Mouse (Mus musculus): ENCODE measurements around the gene Ppan. TPM values are rescaled to one million over a fixed set of nuclear protein-coding genes. Genes with fewer than 3 reads are reported as not detected.

Ppan gene
- total and polyA plus RNA-seq, 2 experiments from 2014 or later, result 16.9 to 17.4 TPM

- TF ChIP-seq CTCF (IDR thresholded peaks at IDR 0.05; ENCODE audit: low read depth) (no peak), EP300 (IDR thresholded peaks at IDR 0.05; ENCODE audit: low read depth) (no peak)
- Histone ChIP-seq H3K4me2 (ENCODE audit: low read depth, low read length) (no peak overlapping the region), H3K4me3 (ENCODE audit: low read depth, low read length) (no peak overlapping the region), H3K9ac (replicated peaks; ENCODE audit: low read depth, low read length) (no peak overlapping the region), H3K4me1 (ENCODE audit: control insufficient read depth, insufficient read depth) (peaks cover 3% of the 10 kb centered on the region; the same call in 1 of the 2 replicates), H3K27me3 (ENCODE audit: control insufficient read depth, insufficient read depth, low read length) (no peaks in the 10 kb centered on the region), H3K9me3 (replicated peaks; ENCODE audit: control insufficient read depth, low read length) (no peaks in the 10 kb centered on the region), H3K27ac (ENCODE audit: low read depth) (no peak overlapping the region), H3K36me3 (replicated peaks; ENCODE audit: control insufficient read depth, insufficient read depth, low read length) (peaks cover 69% of the 10 kb centered on the region)
- no peak for ATAC-seq (ENCODE audit: insufficient read depth, low read depth)
- WGBS, result 75% methylated on average over 26 of the region's 26 CpGs
- no peak for DNase-seq (ENCODE audit: low spot score)
These were observed 3.5 kb downstream of the Ppan start for GRCm38 (mm10) chr9:20891339-20892103.

GRCm38 (mm10) chr9:20892104-20892653 is 4.2 kb downstream of the Ppan start:
- H3K36me3 ChIP-seq (replicated peaks; ENCODE audit: control insufficient read depth, insufficient read depth, low read length), result peaks cover 76% of the 10 kb centered on the region
- 56% methylated on average over 5 of the region's 5 CpGs for WGBS
- no peaks in the 10 kb centered on the region for H3K9me3 ChIP-seq (replicated peaks; ENCODE audit: control insufficient read depth, low read length)
- H3K4me2 ChIP-seq (ENCODE audit: low read depth, low read length), result no peak overlapping the region
- no peak overlapping the region for H3K4me3 ChIP-seq (ENCODE audit: low read depth, low read length)
- DNase-seq (ENCODE audit: low spot score) (no peak), ATAC-seq (ENCODE audit: insufficient read depth, low read depth) (no peak)
- H3K9ac ChIP-seq (replicated peaks; ENCODE audit: low read depth, low read length), result no peak overlapping the region
- H3K4me1 ChIP-seq (ENCODE audit: control insufficient read depth, insufficient read depth), result peaks cover 4% of the 10 kb centered on the region
- no peaks in the 10 kb centered on the region for H3K27me3 ChIP-seq (ENCODE audit: control insufficient read depth, insufficient read depth, low read length)
- H3K27ac ChIP-seq (ENCODE audit: low read depth), result no peak overlapping the region
- TF ChIP-seq EP300 (IDR thresholded peaks at IDR 0.05; ENCODE audit: low read depth), result no peak
- TF ChIP-seq CTCF (IDR thresholded peaks at IDR 0.05; ENCODE audit: low read depth), result no peak

- ATAC-seq (ENCODE audit: insufficient read depth, low read depth) (no peak), DNase-seq (ENCODE audit: low spot score) (no peak)
- Histone ChIP-seq H3K27ac (ENCODE audit: low read depth) (no peak overlapping the region), H3K27me3 (ENCODE audit: control insufficient read depth, insufficient read depth, low read length) (no peaks in the 10 kb centered on the region), H3K4me3 (ENCODE audit: low read depth, low read length) (no peak overlapping the region), H3K4me2 (ENCODE audit: low read depth, low read length) (no peak overlapping the region), H3K4me1 (ENCODE audit: control insufficient read depth, insufficient read depth) (peaks cover 12% of the 10 kb centered on the region), H3K9ac (replicated peaks; ENCODE audit: low read depth, low read length) (no peak overlapping the region), H3K9me3 (replicated peaks; ENCODE audit: control insufficient read depth, low read length) (no peaks in the 10 kb centered on the region), H3K36me3 (replicated peaks; ENCODE audit: control insufficient read depth, insufficient read depth, low read length) (peaks cover 77% of the 10 kb centered on the region)
- no peak for TF ChIP-seq EP300 (IDR thresholded peaks at IDR 0.05; ENCODE audit: low read depth)
- TF ChIP-seq CTCF (IDR thresholded peaks at IDR 0.05; ENCODE audit: low read depth), result no peak
- WGBS, result 59% methylated on average over 5 of the region's 5 CpGs
These were observed 5.1 kb downstream of the Ppan start for GRCm38 (mm10) chr9:20893069-20893468.

- DNase-seq (ENCODE audit: low spot score) (no peak), ATAC-seq (ENCODE audit: insufficient read depth, low read depth) (no peak)
- H3K9me3 ChIP-seq (replicated peaks; ENCODE audit: control insufficient read depth, low read length), result no peaks in the 10 kb centered on the region
- no peak overlapping the region for H3K27ac ChIP-seq (ENCODE audit: low read depth)
- no peak overlapping the region for H3K9ac ChIP-seq (replicated peaks; ENCODE audit: low read depth, low read length)
- H3K27me3 ChIP-seq (ENCODE audit: control insufficient read depth, insufficient read depth, low read length), result no peaks in the 10 kb centered on the region
- 85% methylated on average over 13 of the region's 13 CpGs for WGBS
- H3K4me1 ChIP-seq (ENCODE audit: control insufficient read depth, insufficient read depth), result peaks cover 12% of the 10 kb centered on the region
- peaks cover 77% of the 10 kb centered on the region for H3K36me3 ChIP-seq (replicated peaks; ENCODE audit: control insufficient read depth, insufficient read depth, low read length)
- H3K4me2 ChIP-seq (ENCODE audit: low read depth, low read length), result no peak overlapping the region
- H3K4me3 ChIP-seq (ENCODE audit: low read depth, low read length), result no peak overlapping the region
- TF ChIP-seq EP300 (IDR thresholded peaks at IDR 0.05; ENCODE audit: low read depth) (no peak), CTCF (IDR thresholded peaks at IDR 0.05; ENCODE audit: low read depth) (no peak)
These were observed 5.8 kb downstream of the Ppan start for GRCm38 (mm10) chr9:20893590-20894343.

- Histone ChIP-seq H3K27me3 (ENCODE audit: control insufficient read depth, insufficient read depth, low read length) (no peaks in the 10 kb centered on the region), H3K4me1 (ENCODE audit: control insufficient read depth, insufficient read depth) (peaks cover 10% of the 10 kb centered on the region), H3K27ac (ENCODE audit: low read depth) (no peak overlapping the region), H3K4me2 (ENCODE audit: low read depth, low read length) (no peak overlapping the region), H3K36me3 (replicated peaks; ENCODE audit: control insufficient read depth, insufficient read depth, low read length) (peaks cover 75% of the 10 kb centered on the region), H3K9me3 (replicated peaks; ENCODE audit: control insufficient read depth, low read length) (no peaks in the 10 kb centered on the region), H3K4me3 (ENCODE audit: low read depth, low read length) (no peak overlapping the region), H3K9ac (replicated peaks; ENCODE audit: low read depth, low read length) (no peak overlapping the region)
- ATAC-seq (ENCODE audit: insufficient read depth, low read depth), result no peak
- 81% methylated on average over 15 of the region's 15 CpGs for WGBS
- TF ChIP-seq EP300 (IDR thresholded peaks at IDR 0.05; ENCODE audit: low read depth) (no peak), CTCF (IDR thresholded peaks at IDR 0.05; ENCODE audit: low read depth) (no peak)
- no peak for DNase-seq (ENCODE audit: low spot score)
These were observed 6.7 kb downstream of the Ppan start for GRCm38 (mm10) chr9:20894629-20895028.
